Mouse (Mus musculus) embryonic fibroblast, embryonic 13.5 days (primary cell): ENCODE data around the gene Slc6a17.

Experiments
- CTCF ChIP-seq: IDR thresholded peaks from 2 replicates; pipeline ENCODE4 v1.5.1; 2011; ENCODE audit warnings: mild to moderate bottlenecking, control low read depth, low read length, moderate library complexity, borderline replicate concordance; ENCODE audit not compliant: insufficient read depth
- POLR2A ChIP-seq: IDR thresholded peaks from 2 replicates; pipeline ENCODE4 v1.6.1; 2011; ENCODE audit warnings: low read depth, mild to moderate bottlenecking, control low read depth, low read length, moderate library complexity

- no peak for TF ChIP-seq CTCF
- no peak for TF ChIP-seq POLR2A
Measured at GRCm38 (mm10) chr3:107516776-107517630, 815 bp downstream of the Slc6a17 start.
